Mouse (Mus musculus) c-Kit-negative CD71-positive TER-119-positive erythroid progenitor cells, embryonic 14.5 days (primary cell): ENCODE measurements around the gene Aspdh.
A peak's percentile ranks its signal among the peaks of the same experiment; 100 is the strongest.

Experiments used
- DNase-seq: peaks from one replicate; pipeline ENCODE4 v3.0.0-alpha.2; 2013; ENCODE audit warnings: low read depth, low spot score

Gene Aspdh

DNA sequence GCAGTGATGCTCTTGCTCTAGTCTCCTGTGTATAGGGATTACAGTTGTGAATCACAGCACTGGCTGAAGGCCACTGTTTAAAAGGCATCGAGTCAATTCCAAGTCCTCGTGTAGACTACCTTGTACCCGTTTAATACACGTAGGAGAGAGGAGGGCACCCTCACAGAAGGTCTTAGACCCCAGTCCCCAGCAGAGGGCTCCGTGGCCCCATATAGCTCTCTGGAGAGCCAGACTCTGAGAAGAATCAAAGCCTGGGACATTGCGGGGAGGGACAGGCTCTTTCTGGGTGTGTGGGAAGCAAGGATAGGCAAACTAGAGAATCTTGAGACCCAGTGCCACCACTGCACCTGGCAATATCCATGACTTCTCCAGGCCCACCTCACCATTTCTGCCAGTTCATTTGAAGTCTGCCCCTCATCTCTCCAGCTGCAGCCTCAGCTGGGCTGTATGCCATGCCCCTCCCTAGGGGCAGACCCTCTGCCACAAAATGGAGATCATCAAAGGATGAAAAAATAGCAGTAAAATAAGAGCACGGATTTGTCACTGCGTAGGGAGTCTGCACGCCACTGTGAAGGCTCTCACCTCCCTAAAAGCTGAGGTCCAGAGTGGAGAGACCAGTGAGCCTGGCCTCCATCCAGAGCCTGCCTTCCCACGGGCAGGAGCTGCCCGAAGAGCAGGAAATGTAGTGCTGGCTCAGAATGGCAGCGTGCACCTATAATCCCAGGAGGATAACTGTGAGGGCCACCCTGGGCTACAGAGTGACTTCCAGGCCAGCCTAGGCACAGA lies 18.9 kb upstream of the Aspdh start:
- DNase-seq = no peak

DNA sequence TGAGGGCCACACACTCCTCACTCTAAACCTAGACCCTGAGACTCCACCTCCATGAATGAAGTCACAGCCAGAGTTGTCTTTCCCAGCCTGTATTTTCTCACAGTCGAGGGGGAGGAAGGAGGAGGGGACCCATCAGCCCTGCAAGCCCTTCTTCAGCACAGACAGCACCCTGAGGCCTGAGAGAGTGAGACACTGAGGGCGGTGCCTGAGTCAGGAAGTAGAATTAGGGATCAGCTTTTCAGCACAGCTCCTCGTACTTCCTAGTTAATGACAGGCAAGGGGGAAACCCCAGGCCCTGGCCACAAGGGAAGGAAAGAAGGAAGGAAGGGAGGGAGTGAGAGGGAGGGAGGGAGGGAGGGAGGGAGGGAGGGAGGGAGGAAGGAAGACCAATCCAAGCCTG lies 11.9 kb upstream of the Aspdh start:
- no peak for DNase-seq

DNA sequence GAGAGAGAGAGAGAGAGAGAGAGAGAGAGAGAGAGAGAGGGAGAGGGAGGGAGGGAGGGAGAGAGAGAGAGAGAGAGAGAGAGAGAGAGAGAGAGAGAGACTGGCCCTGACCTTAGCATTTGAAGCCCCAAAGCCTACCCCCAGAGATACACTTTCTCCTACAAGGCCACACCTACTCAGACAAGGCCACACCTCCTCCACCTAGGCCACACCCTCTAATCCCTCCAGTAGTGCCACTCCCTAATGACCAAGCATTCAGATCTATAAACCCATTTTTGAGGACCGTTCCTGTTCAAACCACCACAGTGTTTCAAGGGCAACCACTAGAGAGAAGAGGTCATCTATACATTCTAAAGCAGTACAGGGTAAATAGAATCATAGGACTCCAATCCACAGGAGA lies 8.9 kb upstream of the Aspdh start:
- no peak for DNase-seq

- no peak for DNase-seq
These were observed 5.1 kb upstream of the Aspdh start for GRCm38 (mm10) chr7:44460067-44460466.

GRCm38 (mm10) chr7:44460767-44461502 lies 4.3 kb upstream of the Aspdh start:
- no peak for DNase-seq

GRCm38 (mm10) chr7:44461503-44462217 lies 3.5 kb upstream of the Aspdh start:
- DNase-seq = no peak

DNA sequence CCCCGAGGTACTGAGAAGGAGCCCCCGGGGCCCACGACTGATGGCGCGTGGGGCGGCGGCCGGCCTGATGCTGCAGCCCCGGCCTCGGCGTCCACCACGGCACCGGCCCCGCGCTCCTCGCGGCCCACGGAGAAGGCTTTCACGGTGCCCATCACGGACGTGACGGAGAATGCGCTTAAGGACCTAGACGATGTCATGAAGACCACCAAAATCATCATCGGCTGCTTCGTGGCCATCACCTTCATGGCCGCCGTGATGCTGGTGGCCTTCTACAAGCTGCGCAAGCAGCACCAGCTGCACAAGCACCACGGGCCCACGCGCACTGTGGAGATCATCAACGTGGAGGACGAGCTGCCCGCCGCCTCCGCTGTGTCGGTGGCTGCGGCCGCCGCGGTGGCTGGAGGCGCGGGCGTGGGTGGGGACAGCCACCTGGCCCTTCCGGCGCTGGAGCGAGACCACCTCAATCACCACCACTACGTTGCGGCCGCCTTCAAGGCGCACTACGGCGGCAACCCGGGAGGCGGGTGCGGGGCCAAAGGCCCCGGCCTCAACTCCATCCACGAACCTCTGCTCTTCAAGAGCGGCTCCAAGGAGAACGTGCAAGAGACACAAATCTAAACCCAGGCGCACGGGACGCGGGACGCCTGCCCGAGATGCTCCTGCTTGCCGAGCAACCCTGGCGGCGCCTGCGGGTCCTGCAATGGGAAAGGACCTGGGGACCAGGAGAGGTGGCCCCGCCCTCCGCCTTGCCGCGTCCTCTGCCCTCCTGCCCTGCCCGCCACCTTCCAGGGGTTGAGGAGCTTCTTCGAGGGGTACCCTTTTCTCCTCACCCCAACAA lies 2.8 kb upstream of the Aspdh start:
- no peak for DNase-seq

DNA sequence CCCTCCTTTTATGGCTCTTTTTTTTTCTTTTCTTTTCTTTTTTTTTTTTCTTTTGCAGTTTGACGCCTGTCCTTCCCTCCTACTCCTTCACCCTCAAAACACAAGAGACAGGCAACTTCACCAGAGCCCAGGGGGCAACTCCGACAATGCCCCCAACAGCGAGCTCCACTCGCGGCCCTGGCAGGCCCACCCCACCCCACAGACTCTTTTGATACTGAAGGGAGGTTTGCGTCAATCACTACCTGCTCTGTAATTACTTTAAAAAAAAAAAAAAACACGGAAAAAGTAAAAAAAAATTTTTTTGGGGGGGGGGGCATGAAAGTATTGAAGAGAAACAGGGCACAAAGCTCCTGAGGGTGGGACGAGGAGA lies 2.1 kb upstream of the Aspdh start:
- no peak for DNase-seq

- DNase-seq = no peak
These were observed 1.5 kb upstream of the Aspdh start for GRCm38 (mm10) chr7:44463556-44464225.

GRCm38 (mm10) chr7:44464511-44464910 lies 680 bp upstream of the Aspdh start:
- DNase-seq = no peak

DNA sequence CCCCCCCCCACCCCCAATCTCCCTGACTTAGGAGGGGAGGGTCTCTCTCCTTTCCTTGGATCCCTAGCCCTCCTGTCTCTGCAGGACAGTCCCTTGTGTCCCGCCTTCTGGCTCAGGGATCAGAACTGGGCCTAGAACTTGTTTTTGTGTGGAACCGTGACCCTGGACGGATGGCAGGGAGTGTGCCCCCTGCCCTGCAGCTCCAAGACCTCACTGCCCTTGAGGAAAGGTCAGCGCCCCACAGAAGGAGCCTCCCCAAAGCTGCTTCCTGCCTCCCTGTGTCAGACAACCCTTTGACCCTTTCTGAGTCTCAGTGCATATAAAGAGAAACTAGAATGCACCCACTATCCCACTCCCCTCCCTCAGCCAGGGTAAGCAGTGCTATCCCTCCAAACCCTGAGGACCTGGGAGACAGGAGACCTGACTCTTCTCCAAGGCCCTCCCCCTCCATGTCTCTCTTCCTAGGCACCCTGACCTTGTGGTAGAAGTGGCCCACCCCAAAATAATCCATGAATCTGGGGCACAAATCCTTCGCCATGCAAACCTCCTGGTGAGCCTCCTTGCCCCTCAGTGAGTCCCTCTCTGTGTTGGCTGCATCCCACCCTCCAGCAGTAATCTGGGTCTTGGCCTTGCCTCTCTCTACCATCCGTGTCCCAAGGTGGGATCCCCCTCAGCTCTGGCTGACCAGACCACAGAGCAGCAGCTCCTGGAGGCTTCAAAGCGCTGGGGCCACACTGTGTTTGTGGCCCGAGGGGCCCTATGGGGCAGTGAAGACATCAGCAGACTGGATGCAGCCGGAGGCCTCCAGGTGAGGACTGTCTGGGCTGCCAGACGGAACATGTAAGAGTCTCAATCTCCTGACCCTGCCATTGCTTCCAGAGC lies 1.1 kb downstream of the Aspdh start:
- no peak for DNase-seq

DNA sequence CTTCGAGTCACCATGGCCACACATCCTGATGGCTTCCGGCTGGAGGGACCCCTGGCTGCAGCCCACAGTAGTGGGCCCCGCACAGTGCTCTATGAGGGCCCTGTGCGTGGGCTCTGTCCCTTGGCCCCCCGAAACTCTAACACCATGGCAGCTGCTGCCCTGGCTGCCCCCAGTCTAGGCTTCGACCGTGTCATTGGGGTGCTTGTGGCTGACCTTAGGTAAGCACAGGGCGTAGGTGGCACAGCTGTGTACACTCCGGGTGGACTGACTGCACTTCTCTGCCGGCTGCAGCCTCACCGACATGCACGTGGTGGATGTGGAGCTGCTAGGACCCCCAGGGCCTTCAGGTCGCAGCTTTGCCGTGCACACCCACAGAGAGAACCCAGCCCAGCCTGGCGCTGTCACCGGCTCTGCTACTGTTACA lies 1.7 kb downstream of the Aspdh start:
- DNase-seq = no peak

- peak; percentile 97 for DNase-seq
These were observed 2.7 kb downstream of the Aspdh start, which contains the start of gene Josd2 for GRCm38 (mm10) chr7:44467811-44468411. TSS of gene Josd2 (plus strand) at chr7:44467980.

DNA sequence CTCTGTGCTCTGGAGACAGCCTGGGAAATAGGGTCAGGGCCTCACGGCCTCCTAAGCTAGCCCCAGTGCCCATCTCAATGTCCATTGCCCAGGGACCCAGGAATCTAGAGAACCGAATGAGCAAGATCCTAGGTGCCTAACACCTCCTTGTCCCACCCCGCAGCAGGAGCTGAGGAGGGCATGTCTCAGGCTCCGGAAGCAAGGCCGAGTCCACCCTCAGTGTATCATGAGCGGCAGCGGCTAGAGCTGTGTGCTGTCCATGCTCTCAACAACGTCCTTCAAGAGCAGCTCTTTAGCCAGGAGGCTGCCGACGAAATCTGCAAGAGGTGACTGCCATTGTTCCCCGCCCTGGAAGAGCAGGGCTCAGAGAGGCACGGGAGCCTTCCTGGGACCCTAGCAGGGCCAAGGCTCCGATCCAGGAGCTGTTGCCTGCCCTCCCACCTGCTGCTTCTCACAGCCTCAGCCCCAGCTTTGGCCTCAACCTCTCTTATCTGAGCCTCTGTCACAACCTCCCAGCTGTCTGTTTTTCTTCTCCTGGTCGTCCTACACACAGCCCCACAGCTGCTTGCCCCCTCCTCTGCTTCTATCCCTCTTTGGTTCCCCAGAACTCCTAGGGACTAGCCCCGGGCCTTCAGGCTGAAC lies 3.6 kb downstream of the Aspdh start:
- peak; percentile 58 for DNase-seq

DNA sequence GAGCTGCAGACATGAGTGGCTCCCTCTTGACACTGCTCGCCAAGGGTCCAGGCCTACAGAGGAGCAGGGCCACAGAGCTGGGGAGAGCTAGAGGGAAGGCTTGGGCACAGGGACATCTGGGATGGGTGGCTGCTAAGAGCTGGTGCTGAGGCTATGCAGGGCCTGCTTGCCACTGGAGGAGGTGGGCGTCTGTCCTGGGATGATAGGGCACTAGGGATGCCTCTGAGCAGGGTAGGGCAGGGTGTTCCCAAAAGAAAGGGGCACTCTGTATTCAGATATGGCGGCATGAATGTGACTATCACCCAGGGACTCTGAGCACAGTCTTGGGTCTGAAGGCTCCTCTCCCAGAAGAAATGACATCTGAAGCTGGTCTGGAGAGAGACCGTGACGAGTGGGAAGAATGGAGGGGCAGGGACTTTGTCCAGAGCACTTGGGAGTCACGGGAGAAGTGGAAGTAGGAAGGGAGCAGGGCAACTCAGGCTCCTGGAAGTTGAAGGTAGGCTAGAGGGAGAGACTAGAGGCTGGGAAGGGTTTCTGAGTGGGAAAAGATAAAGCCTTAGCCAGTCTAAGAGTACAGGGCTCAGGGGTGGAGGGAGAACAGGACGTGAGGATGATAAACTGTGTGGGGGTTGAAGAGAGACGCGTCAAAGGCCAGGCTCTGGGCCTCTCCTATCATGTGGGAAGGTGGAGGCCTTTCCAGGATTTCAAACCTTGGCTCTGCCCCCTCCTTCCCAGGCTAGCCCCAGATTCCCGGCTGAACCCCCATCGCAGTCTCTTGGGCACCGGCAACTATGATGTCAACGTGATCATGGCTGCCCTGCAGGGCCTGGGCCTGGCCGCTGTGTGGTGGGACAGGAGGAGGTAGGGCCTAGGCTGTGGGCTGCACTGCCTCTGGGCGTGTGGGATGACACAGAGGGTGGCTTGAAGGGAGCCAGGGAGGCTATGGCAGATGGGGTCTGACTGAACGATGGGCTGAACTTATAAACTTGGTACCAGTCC lies 4.8 kb downstream of the Aspdh start:
- peak; percentile 81 for DNase-seq

DNA sequence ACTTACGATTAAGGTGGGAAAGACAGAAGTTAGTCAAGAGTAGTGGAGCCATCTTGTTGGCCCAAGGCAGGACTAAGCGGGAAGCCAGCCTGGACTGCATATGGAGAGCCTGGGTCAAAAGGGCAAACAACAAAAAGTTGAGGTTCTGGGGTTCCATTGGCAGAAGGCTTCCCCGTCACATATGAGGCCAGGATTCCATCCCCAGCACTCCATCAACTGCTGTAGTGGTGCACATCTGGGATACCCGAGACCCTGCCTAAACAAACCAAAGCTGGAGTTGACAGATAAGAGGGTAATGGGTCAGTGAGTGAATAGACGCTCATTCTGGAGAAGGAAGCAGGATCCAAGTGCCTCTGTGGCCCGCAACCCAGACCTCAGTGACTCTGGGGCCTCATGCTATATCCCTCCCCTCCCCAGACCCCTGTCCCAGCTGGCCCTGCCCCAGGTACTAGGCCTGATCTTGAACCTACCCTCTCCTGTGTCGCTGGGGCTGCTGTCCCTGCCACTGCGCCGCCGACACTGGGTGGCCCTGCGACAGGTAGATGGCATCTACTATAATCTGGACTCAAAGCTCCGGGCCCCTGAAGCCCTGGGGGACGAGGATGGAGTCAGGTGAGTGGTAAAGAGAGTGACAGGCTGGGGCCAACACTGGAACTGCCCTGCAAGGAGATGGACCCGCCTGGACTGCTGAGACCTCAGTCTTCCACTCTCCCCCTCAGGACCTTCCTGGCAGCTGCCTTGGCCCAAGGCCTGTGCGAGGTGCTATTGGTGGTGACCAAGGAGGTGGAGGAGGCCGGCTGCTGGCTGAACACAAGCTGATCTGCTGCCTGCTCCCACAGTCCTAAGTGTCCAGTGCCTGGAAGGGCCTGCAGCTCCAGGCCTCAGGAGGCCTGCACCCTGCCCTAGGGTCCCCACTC lies 5.8 kb downstream of the Aspdh start:
- DNase-seq = peak; percentile 62
